Mouse (Mus musculus) layer of hippocampus, adult 9-11 months (tissue): ENCODE results near the gene Vat1.
A peak's percentile ranks its signal among the peaks of the same experiment; 100 is the strongest.
"Not testable (repeated sequence)": the region's sequence is repeated elsewhere in the genome, so short reads cannot be mapped to it uniquely, and the experiment has no call there.

Experiments
- DNase-seq: peaks from one replicate; pipeline ENCODE4 v3.0.0; 2022

Gene Vat1

DNA sequence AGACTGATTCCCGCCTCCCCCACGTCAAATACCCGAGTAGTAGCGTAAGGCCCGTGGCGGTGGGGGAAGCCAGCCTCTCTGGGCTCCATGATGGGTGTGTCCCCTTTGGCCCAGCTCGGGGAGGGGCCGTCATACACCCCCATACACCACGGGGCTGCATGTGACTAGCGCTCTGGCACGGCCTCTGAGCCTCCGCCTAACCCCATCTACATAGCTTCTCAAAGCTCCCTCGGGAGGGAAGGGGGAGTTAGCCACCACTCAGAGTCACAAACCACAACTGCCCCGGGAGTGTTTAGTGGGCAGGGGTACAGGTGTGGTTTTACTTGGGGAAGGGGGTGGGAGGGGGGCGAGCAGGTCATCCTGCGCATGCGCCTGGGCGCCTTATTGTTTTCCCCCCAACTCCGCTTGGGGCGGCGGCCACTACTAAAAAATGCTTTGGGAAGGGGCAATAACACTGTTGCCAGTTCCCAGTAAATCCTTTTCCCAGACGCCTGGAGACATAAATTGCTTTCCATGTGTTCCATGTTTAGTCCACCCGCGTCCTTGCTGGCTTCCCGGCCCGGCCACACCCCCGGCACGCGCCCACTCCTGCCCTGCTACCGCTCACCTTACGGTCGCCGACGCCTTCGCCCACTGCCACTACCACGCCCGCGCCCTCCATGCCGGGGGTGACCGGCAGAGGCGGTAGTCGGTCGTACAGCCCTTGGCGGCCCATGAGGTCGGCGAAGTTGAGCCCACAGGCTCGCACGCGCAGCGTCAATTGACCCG is 745 bp downstream of the Vat1 start:
- DNase-seq: peak; percentile 52

DNA sequence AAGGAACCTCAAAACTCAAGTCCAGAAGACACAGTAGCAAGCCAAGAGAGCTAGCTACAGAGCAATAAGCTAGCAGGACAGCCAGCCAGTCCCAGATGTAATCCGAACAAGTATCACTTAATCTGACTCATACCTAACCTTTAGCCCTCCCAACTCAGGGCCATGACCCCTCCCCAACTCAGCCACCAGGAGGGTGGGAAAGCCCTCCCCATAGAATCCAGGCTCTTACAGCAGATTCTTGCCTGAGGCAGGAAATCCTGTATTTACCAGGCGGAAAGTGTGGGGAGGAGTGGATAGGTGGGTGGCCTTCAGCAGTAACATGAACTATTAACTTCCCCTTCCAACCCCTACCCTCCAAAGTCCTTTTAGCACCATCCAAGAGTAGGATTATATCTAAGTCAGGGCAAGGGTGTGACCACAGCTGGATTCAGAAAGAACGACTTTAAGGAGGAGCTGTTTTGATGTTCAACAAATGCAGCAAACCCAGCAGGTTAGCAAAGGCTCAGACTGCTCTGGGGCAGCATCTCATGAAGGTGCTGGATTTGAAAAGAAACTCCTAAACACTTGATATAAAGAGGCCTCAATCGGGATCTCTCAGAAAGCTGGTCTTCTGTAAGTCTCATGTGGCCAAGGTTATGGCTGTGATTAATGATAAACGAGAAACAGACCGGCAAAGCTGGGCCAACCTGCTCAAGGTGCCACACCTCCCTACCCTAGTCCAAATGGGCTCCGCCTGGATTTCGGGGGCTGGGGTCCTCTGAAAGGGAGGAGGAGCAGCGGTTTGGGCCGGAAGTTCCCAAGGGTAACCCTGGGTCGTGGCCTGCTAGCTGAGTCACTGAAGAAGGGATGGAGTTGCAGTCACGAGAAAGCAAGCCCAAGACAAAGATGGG is 1.6 kb downstream of the Vat1 start, which contains the start of gene Rnd2:
Rnd2 (plus strand) TSS at position 789 of the 890 bp plus-strand sequence.
- no peak for DNase-seq

DNA sequence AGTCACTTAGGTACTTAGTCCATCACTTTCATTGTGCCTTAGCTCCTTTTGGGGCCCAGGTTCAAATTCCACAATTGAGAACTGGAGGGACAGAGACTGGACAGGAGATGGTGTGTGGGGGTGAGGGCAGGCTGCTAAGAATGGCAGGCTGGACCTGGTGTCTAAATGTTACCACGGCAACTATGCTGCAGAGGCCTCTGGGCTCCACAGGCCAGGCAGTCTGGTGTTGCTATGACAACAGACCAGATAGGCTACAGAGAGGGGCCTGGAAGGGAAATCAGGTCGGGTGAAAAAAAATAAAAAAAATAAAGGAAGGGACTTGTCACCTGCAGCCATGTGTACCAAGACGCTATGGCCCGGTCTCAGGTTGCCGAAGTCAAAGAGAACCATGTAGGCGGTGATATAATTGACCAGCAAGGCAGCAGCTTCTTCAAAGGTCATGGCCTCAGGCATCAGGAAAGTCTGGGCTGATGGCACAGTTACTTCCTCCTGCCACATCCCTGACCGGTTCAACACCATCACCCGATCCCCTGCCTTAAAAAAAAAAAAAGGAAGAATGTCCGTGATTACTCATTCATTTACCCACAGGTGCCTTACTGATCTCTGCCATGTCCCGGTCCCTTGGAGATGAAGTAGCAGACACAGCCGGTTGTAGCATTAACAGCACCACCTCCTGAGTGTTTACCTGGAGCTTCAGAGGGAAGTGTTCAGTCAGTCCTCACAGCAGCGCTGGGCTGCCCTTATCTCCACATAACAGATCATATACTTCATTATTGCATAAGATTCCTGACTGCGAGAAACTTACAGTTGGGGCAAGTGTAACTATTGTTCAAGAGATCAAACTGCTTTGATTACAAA is 3.2 kb downstream of the Vat1 start:
- no peak for DNase-seq

DNA sequence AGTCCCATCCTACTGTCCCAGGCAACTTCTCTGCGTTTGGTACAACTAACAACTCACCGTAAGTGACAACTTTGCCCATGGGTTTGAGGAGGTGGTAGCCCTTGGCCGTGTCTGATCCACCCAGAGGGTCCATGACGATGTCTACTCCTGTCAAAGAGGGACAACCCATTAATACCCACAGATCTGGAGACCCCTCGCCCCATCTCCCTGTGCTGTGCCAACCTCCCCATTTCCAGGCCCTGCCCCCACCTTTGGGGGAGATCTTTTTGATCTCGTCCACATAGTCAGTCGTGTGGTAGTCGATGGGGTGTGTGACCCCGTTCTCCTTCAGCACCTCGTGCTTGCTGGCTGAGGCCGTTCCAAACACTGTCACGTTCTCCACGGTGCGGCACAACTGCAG is 3.9 kb downstream of the Vat1 start:
- no peak for DNase-seq

DNA sequence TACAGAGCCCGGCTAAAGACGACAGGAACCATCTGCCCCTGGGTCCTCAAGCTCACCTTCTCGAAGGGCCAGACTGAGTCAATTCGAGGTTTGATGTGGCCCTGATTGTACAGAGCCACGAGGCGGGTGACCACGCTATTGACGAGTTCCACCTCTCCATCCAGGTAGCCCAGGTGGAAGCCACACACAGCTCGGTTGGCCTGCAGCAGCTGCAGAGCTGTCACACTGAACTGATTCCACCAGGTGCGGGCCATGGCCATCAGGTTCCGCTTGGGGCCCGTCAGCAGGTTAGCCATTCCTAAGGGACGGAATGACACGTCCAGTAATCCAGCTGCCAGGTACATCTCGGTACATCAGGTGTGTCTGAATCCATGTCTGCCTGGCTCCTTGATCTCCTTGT is 5.7 kb downstream of the Vat1 start:
- DNase-seq: no peak

DNA sequence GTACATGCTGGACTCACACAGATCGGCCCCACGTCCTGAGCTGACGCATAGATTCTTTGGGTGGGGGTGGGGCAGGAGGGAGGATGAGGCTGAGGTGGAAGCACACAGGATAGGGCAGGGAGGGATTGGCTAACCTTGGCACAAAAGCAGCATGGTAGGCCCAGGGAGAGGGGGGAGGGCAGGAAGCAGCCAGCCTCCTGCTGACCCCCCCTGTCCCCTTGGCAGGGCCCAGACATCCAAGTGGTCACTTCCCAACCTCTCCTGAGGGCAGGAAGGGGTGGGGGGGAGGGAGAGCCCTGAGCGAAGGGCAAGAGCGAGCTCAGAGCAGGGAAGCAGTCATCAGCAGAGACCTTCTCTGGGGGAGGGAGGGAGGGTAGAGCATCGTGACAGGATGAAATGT is 6.3 kb downstream of the Vat1 start:
- DNase-seq: no peak

DNA sequence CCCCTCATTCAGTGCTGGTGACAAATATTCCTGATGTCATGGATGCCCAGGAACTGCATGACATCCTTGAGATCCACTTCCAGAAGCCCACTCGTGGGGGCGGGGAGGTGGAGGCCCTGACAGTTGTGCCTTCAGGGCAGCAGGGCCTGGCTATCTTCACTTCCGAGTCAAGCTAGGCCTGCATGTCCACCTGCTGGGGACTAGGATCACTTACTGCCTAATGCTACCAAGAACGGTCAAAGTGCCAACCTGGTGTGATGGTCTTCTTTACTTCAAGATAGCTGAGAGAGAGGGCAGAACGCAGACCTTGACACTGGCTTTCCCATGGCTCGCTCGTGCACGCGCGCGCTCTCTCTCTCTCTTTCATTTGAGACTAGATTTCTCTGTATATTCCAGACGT is 7.8 kb downstream of the Vat1 start:
- DNase-seq: no peak

DNA sequence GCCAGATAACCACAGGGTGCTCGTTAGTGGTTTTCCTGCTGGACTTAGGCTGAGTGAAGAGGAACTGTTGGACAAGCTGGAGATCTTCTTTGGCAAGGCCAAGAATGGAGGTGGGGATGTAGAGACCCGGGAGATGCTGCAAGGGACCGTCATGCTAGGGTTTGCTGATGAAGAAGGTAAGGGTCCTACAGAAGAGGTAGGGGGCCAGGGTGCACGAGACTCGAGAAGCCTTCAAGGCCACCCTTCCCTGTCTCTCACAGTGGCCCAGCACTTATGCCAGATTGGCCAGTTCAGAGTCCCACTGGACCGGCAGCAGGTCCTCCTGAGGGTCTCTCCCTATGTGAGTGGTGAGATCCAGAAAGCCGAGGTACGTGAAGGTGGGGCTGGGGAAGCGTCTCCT is 8.4 kb downstream of the Vat1 start:
- no peak for DNase-seq

DNA sequence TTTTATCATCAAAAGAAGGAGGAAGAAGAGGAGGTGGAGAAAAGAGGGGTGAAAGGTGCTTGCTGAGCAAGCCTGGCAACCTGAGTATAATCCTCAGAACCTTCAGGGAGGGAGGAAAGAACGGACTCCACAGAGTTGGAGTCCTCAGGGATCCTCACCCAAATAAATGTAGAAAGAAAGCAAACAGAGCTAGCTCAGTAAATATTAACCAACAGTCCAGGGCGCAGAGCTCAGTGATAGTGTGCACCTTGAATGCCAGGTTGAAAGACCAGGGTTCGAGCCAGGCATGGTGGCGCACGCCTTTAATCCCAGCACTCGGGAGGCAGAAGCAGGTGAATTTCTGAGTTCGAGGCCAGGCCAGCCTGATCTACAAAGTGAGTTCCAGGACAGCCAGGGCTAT is 10.4 kb downstream of the Vat1 start:
- no peak for DNase-seq

DNA sequence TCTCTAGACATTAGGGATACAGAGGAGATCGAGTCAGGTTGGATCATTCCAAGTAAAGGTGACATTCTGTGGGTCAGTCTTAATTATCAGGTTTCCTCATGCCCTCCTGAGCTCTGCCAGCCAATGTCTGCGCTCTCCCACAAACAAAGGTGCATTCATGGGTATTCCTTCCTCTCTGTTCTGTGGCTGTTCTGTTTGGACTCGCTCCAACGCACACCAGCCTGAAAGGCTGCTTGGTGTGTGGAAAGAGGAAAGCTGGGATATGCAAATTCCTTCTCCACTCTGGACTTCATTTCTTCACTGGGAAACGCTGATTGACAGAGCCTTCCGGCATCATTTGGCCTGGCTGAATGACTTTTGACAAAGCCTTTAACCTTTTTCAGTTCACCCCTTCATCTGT is 11.3 kb downstream of the Vat1 start:
- DNase-seq: no peak

DNA sequence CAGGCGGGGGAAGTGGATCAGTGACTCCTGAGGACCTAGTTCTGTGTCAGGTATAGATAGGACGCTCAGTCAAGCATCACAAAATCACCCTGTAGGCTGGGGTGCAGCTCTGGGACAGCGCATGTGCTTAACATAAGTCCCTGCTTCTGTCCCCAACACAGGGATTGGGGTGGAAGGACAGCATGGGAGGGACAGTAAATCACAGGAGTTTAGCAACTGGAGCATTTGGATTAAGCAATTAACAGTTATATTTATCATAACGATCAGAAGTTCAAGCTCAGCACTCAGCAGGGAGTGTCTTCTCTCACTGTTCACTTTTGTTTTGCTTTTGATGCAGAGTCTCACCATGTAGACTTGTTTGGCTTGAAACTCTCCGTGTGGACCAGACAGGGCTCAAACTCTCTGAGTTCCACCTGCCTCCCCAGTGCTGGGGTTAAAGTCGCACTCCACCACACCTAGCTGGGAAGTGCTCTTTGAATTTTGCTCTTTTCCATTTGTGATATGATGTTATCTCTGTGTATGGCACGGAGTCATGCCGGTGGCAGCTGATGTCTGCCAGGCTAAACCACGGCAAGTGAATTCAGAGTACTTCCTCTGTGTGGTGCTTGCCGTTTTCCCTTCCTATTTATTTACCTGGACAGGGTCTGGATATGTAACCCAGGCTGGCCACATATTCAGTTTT is 13.8 kb downstream of the Vat1 start:
- DNase-seq: no peak

DNA sequence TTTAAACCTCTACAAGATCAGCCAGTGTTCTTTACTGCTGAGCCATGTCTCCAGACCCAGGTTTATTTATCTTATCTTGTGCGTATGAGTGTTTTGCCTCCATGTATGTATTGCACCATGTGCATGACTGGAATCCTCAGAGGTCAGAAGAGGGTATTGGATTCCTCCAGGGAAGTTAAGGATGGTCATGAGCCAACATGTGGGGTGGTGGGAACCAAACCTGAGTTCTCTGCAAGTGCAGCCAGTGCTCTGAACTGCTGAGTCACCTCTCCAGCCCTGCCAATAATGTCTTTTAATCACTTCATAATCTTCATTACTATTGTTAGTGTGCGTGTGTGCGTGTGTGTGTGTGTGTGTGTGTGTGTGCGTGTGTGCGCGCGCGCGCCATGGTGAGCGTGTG is 14.5 kb downstream of the Vat1 start:
- DNase-seq: no peak

DNA sequence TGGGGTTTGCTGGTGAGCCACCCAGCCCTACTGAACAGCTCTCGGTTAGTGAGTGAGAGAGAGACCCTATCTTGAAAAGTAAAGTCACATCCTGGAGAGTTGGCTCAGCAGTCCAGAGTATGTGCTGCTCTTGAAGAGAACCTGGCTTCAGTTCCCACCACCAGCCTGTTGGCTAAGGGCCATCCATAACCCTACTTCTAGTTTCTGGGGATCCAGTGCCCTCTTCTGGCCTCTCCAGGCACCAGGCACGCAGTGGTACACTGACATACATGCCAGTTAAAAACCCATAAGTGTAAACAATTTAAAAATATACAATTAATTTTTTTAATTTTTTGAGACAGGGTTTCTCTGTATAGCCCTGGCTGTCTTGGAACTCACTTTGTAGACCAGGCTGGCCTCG is 15.6 kb downstream of the Vat1 start:
- DNase-seq: no peak

DNA sequence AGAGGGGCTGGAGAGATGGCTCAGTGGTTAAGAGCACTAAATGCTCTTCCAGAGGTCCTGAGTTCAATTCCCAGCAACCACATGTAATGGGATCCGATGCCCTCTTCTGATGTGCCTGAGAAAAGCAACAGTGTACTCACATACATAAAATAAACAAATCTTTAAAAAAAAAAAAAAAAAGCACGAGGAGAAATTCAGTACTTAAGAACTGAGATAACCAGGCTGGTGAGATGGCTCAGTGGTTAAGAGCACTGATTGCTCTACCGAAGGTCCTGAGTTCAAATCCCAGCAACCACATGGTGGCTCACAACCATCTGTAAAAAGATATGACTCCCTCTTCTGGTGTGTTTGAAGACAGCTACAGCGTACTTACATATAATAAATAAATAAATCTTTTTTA is 16.4 kb downstream of the Vat1 start:
- DNase-seq: not testable (repeated sequence)

DNA sequence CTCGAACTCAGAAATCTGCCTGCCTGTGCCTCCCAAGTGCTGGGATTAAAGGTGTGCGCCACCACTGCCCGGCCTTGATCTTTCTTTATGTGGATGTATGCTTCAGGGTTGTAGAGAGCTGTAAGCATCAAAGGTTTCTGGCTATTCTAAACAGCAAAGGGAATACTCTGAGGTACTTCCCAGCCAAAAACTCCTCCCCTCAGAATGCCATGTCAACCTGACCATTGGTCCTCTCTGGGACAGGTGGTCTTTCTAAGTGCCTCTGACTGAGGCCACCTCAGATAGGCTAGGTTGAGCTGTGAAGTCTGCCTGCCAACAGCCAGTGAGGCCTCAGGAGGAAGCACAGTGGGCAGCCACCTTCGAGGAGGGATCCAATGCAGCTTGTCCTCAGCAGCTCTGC is 17.1 kb downstream of the Vat1 start:
- DNase-seq: no peak

DNA sequence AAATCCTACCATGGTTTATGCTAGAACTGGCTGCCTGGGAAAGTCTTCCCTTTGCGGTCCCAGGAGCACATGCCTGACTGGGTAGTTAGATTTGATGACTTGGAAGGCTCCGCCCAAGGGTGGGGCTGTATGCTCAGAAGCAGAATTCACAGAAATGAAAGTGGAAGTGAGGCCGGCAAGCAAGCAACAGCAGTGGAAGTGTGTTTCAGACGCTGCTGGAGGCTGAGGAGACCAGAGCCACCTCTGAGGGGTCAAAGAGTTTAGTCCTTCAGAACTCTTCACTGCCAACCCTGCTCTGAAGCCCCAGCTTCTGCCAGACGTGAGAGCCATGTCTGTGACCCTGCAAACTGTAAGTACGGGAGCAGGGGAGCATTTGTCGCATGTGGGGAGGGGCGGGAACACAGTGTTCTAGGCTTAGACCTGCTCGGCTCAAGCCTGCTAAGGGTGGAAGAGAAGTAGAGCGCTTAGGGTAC is 17.7 kb downstream of the Vat1 start, which contains the start of gene Ifi35:
Ifi35 (plus strand) TSS at position 134 of the 473 bp plus-strand sequence.
- peak; percentile 48 for DNase-seq

DNA sequence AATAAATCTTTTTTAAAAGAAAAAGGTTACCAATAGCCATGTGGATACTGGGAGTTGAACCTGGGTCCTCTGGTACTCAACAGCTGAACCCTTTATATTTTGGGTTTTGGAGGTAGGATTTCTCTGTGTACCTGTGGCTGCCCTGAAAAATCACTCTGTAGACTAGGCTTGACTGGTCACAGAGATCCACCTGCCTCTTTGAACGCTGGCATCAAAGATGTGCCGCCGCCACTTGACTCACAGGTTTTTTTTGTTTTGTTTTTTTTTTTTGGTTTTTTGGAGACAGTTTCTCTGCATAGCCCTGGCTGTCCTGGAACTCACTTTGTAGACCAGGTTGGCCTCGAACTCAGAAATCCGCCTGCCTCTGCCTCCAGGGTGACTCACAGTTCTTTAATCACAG is 18.2 kb downstream of the Vat1 start:
- DNase-seq: no peak

DNA sequence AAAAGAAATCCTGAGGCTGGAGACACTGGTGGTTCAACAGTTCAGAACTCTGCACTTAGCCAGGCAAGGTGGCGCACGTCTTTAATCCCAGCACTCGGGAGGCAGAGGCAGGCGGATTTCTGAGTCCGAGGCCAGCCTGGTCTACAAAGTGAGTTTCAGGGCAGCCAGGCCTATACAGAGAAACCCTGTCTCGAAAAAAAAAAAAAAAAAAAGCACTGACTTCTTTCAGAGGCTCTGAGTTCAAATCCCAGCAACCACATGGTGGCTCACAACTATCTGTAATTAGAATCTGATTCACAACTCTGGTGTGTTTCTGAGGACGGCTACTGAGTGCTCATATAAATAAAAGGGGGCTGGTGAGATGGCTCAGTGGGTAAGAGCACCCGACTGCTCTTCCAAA is 19.2 kb downstream of the Vat1 start:
- DNase-seq: not testable (repeated sequence)

DNA sequence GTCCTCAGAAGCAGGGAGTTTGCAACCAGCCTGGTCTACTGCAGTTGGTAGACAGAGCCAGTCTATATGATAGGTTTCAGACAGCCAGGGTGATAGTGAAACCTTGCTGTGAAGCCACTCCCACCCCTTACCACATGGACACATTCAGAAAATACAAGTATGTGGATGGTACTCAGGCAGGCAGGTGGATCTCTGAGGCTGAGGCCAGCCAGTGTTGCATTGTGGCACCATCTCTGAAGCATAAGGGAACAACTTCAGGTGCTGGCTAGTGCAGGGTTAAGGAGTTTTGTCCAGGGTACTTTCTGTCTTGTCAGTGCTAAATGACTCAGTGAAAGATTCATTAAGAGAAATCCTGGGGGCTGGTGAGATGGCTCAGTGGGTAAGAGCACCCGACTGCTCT is 19.7 kb downstream of the Vat1 start:
- DNase-seq: no peak

DNA sequence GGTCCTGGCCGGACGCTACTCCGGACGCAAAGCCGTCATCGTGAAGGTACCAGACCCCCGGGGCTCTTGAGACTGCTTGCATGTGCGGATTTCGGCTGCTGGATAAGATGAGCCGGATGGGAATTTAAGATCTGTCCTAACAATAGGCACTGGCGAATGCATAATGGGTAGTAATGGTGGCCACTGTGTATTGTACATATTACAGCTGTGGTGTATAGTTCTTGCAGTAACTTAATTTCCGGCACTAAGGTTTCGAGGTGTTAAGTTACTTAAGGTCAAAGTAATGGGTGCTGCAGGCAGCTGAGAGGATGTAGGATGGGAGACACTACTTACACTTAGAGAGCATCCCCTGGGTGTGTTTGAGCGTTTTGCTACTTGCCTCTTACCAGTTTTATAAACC is 23.3 kb downstream of the Vat1 start:
- no peak for DNase-seq

DNA sequence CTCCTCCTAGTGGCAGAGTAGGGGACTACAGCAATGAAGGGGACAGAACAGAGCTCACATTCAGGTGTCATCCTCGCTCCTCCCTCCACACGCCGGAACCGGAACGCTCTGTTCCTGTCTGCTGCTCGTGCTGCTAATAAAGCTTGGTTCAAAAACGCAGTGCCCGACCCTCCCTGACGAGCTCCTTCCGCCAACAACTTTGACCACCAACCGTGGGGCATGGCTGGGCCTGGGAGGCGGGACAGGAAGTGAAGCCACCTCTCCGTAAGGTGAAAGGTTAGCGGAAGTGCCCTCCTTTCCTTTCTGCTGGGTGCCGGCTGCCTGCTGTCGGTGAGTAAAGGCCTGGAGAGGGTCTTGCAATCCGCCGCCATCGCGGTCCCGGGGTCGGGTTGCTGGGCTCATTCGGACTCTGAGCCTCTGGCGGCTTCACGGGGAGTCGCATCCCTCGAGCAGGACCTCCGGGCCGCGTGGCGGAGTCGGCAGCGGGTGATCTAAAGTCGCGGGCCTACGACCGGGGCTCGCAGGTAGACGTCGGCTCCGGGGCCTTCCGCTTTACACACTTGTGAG is 23.8 kb downstream of the Vat1 start, which contains the start of gene Rpl27:
Rpl27 (plus strand) TSS at position 172 of the 567 bp plus-strand sequence.
- peak; percentile 99 for DNase-seq
